Mouse (Mus musculus): ENCODE results near the gene Lrrc36. TPM values are rescaled to one million over a fixed set of nuclear protein-coding genes. Genes with fewer than 3 reads are reported as not detected.

The Lrrc36 gene
- polyA plus RNA-seq, 1 experiment from 2014 or later, result not detected

DNA sequence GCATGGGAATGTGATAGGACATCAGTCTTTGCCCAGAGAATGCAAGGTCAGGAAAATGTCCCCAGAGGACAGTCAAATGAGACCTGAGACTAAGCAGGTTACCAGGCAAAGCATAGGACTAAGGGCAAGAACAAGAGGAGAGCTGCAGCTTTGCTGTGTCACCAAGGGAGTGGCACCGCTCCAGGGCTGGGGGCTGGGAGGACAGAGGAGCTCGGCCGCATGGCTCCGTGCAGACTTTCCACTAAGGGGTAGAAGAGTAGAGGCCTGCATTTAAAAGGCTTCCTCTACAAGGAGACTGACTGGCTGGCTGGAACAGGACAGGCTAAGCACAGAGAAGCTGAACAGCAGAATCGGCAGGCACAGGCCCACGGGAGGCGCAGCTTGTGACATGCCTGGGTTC is 51.2 kb downstream of the Lrrc36 start:
- no peak overlapping the region for H3K4me2 ChIP-seq (ENCODE audit: low read depth, severe bottlenecking)
- no peak overlapping the region for H3K27ac ChIP-seq (replicated peaks; ENCODE audit: low read depth, low read length)
- H3K9me3 ChIP-seq (ENCODE audit: control insufficient read depth, low read length), result no peaks in the 10 kb centered on the region
- DNase-seq (ENCODE audit: low spot score) (no peak), ATAC-seq (ENCODE audit: insufficient number of reproducible peaks, low FRiP score, low TSS enrichment, low read depth) (no peak)
- no peaks in the 10 kb centered on the region for H3K27me3 ChIP-seq (ENCODE audit: control insufficient read depth, insufficient read depth, low read length)
- H3K4me1 ChIP-seq (ENCODE audit: control insufficient read depth, insufficient read depth, low read length), result peaks cover 6% of the 10 kb centered on the region; the same call in 1 of the 2 replicates
- WGBS, result 80% methylated on average over 7 of the region's 7 CpGs
- no peaks in the 10 kb centered on the region for H3K36me3 ChIP-seq (ENCODE audit: control insufficient read depth, insufficient read depth, low read length)
- H3K9ac ChIP-seq (ENCODE audit: low read length), result no peak overlapping the region
- no peak overlapping the region for H3K4me3 ChIP-seq (ENCODE audit: low read depth, low read length)

DNA sequence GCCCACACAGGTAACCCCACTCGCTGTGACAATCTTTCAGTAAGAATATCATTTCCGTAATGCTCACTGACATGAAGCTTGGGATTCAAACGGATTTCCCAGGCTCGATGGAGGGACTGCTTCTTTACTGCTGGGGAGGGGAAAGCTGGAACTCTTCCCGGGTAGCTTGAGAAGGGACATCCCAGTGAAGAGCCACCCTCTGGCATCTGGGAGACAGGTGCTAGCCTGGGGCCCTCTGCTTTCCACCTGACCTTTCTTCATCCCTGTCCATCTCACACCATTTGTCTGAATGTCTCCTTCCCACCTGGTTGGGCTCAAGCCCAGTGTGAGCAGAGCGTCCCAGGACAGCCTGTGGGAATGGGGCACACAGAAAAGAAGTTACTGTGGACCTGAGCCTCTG is 52.9 kb downstream of the Lrrc36 start:
- H3K4me3 ChIP-seq (ENCODE audit: low read depth, low read length), result no peak overlapping the region
- H3K27ac ChIP-seq (replicated peaks; ENCODE audit: low read depth, low read length), result no peak overlapping the region
- no peak overlapping the region for H3K9ac ChIP-seq (ENCODE audit: low read length)
- H3K4me1 ChIP-seq (ENCODE audit: control insufficient read depth, insufficient read depth, low read length), result peaks cover 15% of the 10 kb centered on the region
- WGBS, result 81% methylated on average over 6 of the region's 6 CpGs
- ATAC-seq (ENCODE audit: insufficient number of reproducible peaks, low FRiP score, low TSS enrichment, low read depth), result no peak
- DNase-seq (ENCODE audit: low spot score), result no peak
- no peaks in the 10 kb centered on the region for H3K27me3 ChIP-seq (ENCODE audit: control insufficient read depth, insufficient read depth, low read length)
- H3K36me3 ChIP-seq (ENCODE audit: control insufficient read depth, insufficient read depth, low read length), result no peaks in the 10 kb centered on the region
- H3K9me3 ChIP-seq (ENCODE audit: control insufficient read depth, low read length), result no peaks in the 10 kb centered on the region
- H3K4me2 ChIP-seq (ENCODE audit: low read depth, severe bottlenecking), result no peak overlapping the region

DNA sequence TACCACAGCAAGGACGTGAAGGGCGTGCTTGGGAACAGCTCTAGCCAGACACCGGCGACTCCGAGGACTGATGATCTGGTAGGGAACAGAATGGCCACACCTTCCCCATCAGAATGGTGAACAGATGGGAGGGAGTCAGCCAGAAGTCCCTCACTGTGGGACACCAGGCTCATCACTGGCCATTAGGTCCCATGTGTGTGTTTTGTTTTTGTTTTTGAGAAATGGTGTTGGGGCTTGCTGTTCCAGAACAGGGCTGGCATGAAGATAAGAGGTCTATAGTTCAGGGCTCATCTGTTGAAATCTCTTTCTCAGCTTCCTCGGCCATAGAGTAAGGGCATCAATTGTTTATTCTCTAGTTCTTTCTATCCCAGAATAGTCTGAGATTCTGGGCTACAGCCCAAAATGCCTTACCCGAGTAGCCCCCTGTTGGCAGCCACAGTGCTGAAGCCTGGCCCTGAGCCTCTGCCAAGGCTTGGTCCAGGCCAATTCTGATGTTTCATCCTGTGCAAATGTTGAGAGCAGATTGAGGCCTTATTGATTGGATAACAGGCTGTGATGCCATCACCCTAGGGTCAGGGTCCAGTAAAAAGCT is 53.4 kb downstream of the Lrrc36 start:
- ATAC-seq (ENCODE audit: insufficient number of reproducible peaks, low FRiP score, low TSS enrichment, low read depth) (no peak), DNase-seq (ENCODE audit: low spot score) (no peak)
- Histone ChIP-seq H3K27ac (replicated peaks; ENCODE audit: low read depth, low read length) (no peak overlapping the region), H3K27me3 (ENCODE audit: control insufficient read depth, insufficient read depth, low read length) (no peaks in the 10 kb centered on the region), H3K9ac (ENCODE audit: low read length) (no peak overlapping the region), H3K36me3 (ENCODE audit: control insufficient read depth, insufficient read depth, low read length) (no peaks in the 10 kb centered on the region), H3K4me1 (ENCODE audit: control insufficient read depth, insufficient read depth, low read length) (peaks cover 15% of the 10 kb centered on the region), H3K4me2 (ENCODE audit: low read depth, severe bottlenecking) (no peak overlapping the region), H3K9me3 (ENCODE audit: control insufficient read depth, low read length) (no peaks in the 10 kb centered on the region), H3K4me3 (ENCODE audit: low read depth, low read length) (no peak overlapping the region)
- 76% methylated on average over 7 of the region's 7 CpGs for WGBS

DNA sequence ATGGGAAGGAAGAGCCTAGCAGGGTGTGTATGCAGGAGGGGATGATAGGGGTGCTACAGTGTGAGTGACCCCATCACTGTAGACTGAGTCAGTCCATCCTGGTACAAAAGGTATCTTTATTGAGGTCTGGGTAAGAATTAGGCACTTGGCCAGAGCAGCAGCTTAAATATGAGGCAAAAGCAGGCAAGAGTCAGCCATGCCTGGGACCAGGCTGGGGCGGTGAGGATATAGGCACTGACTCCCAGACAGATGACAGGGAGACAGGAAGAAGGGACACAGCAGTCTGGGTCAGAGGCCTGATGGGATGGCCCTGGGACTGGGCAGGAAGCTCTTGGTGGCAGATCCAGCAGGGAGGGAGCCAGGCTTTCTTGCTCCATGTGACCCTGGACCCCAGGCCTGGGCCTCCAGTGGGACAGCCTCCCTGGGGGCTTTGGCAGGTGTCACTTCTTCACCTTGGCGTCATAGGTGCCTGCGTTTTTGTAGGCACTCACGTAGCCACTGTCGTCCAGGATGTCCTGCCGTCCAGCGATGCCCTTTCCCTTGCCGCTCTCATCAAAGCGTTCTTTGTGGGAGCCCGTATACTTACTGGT is 54.1 kb downstream of the Lrrc36 start:
- H3K4me3 ChIP-seq (ENCODE audit: low read depth, low read length), result no peak overlapping the region
- H3K4me1 ChIP-seq (ENCODE audit: control insufficient read depth, insufficient read depth, low read length), result peaks cover 17% of the 10 kb centered on the region
- 92% methylated on average over 10 of the region's 10 CpGs for WGBS
- H3K4me2 ChIP-seq (ENCODE audit: low read depth, severe bottlenecking), result no peak overlapping the region
- peaks cover 2% of the 10 kb centered on the region; the same call in 1 of the 2 replicates for H3K27me3 ChIP-seq (ENCODE audit: control insufficient read depth, insufficient read depth, low read length)
- H3K27ac ChIP-seq (replicated peaks; ENCODE audit: low read depth, low read length), result no peak overlapping the region
- H3K9ac ChIP-seq (ENCODE audit: low read length), result no peak overlapping the region
- DNase-seq (ENCODE audit: low spot score) (no peak), ATAC-seq (ENCODE audit: insufficient number of reproducible peaks, low FRiP score, low TSS enrichment, low read depth) (no peak)
- no peaks in the 10 kb centered on the region for H3K9me3 ChIP-seq (ENCODE audit: control insufficient read depth, low read length)
- H3K36me3 ChIP-seq (ENCODE audit: control insufficient read depth, insufficient read depth, low read length), result no peaks in the 10 kb centered on the region

DNA sequence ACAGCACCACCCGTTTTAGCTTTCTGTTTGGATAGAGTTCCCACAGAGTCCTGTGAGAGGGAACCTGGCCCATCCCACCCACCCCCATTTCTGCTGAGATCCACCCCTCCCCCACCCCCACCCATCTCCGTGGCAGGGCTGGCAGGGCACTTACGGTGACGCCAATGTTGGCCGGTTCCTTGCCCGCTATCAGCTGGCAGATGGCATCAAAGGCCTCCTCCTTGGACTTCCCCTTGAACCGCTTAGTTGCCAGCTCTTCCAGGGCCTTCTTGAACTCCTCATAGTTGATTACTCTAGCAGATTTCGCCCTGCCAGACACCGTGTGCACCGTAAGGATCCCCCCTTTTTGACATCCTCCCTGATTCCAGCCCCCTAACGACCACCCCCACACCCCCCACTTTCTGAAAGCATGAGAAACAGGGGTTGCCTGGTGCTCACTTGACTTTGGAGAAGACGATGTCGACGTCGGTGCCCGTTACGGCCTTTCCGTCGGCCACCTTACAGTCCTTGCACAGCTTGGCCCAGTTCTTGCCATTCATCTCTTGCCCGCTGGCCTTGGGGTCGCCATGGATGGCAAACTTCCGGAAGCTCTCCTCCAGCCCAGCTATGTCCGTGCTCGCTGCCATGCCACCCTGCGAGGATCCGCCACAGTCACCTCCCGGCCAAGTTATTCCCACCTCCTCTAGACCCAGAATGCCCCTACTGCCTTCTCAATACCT is 54.8 kb downstream of the Lrrc36 start:
- no peaks in the 10 kb centered on the region for H3K36me3 ChIP-seq (ENCODE audit: control insufficient read depth, insufficient read depth, low read length)
- no peak overlapping the region for H3K9ac ChIP-seq (ENCODE audit: low read length)
- H3K27ac ChIP-seq (replicated peaks; ENCODE audit: low read depth, low read length), result no peak overlapping the region
- H3K4me1 ChIP-seq (ENCODE audit: control insufficient read depth, insufficient read depth, low read length), result peaks cover 22% of the 10 kb centered on the region
- no peak overlapping the region for H3K4me2 ChIP-seq (ENCODE audit: low read depth, severe bottlenecking)
- no peak overlapping the region for H3K4me3 ChIP-seq (ENCODE audit: low read depth, low read length)
- ATAC-seq (ENCODE audit: insufficient number of reproducible peaks, low FRiP score, low TSS enrichment, low read depth) (no peak), DNase-seq (ENCODE audit: low spot score) (no peak)
- peaks cover 8% of the 10 kb centered on the region for H3K27me3 ChIP-seq (ENCODE audit: control insufficient read depth, insufficient read depth, low read length)
- H3K9me3 ChIP-seq (ENCODE audit: control insufficient read depth, low read length), result no peaks in the 10 kb centered on the region
- 91% methylated on average over 27 of the region's 27 CpGs for WGBS

DNA sequence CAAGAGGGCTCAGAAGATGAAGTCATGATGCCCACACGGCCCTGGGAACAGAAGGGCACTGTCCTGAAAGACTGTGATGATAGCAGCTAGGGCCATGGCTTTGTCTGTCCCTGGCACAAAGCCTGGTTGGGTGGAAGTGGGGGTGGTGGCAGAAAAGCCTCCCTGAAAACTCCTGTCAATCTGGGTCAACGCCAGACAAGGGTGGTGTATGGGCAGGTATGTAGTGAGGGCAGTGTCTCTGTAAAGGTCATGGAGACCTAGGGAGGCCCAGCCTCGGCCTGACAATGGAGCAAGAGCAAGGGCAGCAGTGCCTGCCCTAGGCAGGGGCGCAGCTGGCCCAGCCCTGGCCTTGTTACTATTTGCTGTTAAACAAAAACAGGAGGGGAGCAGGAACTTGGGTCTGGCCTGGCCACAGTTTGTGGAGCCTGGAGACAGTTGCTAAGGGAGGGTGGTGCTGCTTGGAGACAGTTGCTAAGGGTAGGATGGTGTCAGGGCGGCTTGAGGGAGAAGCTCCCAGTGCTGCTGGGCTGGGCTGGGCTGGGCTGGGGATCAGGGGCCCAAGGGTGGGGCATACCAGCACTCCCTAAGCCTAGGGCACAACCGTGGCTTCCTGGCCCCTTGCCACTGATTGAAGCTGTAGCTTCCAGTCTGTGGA is 55.8 kb downstream of the Lrrc36 start:
- Histone ChIP-seq H3K27ac (replicated peaks; ENCODE audit: low read depth, low read length) (no peak overlapping the region), H3K9ac (ENCODE audit: low read length) (no peak overlapping the region), H3K36me3 (ENCODE audit: control insufficient read depth, insufficient read depth, low read length) (no peaks in the 10 kb centered on the region), H3K27me3 (ENCODE audit: control insufficient read depth, insufficient read depth, low read length) (peaks cover 15% of the 10 kb centered on the region), H3K4me2 (ENCODE audit: low read depth, severe bottlenecking) (no peak overlapping the region), H3K9me3 (ENCODE audit: control insufficient read depth, low read length) (no peaks in the 10 kb centered on the region), H3K4me3 (ENCODE audit: low read depth, low read length) (no peak overlapping the region), H3K4me1 (ENCODE audit: control insufficient read depth, insufficient read depth, low read length) (peaks cover 28% of the 10 kb centered on the region)
- WGBS, result 40% methylated on average over 6 of the region's 6 CpGs
- no peak for ATAC-seq (ENCODE audit: insufficient number of reproducible peaks, low FRiP score, low TSS enrichment, low read depth)
- peak; percentile 46 for DNase-seq (ENCODE audit: low spot score)

DNA sequence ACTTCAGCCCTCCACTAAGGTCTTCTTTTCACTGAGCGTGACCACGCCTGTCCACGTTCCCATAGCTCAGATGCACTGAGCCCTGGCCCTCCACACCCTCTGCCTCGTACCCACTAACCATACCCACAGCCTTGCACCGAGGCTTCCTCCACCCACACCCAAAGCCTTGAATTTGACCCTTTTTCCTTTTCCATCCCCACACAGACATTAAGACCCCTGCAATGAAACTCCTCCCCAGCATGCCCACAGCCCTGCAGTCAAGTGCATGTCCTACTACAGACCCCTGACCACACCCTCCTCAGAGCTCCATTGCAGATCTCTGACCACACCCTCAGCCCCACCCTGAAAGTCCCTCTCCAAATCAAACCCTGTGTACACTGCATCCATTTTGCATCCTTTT is 56.4 kb downstream of the Lrrc36 start:
- Histone ChIP-seq H3K9ac (ENCODE audit: low read length) (no peak overlapping the region), H3K27me3 (ENCODE audit: control insufficient read depth, insufficient read depth, low read length) (peaks cover 15% of the 10 kb centered on the region), H3K4me1 (ENCODE audit: control insufficient read depth, insufficient read depth, low read length) (peaks cover 33% of the 10 kb centered on the region), H3K4me2 (ENCODE audit: low read depth, severe bottlenecking) (no peak overlapping the region), H3K36me3 (ENCODE audit: control insufficient read depth, insufficient read depth, low read length) (no peaks in the 10 kb centered on the region), H3K27ac (replicated peaks; ENCODE audit: low read depth, low read length) (no peak overlapping the region), H3K9me3 (ENCODE audit: control insufficient read depth, low read length) (no peaks in the 10 kb centered on the region), H3K4me3 (ENCODE audit: low read depth, low read length) (no peak overlapping the region)
- DNase-seq (ENCODE audit: low spot score) (no peak), ATAC-seq (ENCODE audit: insufficient number of reproducible peaks, low FRiP score, low TSS enrichment, low read depth) (no peak)
- WGBS, result 79% methylated on average over 5 of the region's 5 CpGs

DNA sequence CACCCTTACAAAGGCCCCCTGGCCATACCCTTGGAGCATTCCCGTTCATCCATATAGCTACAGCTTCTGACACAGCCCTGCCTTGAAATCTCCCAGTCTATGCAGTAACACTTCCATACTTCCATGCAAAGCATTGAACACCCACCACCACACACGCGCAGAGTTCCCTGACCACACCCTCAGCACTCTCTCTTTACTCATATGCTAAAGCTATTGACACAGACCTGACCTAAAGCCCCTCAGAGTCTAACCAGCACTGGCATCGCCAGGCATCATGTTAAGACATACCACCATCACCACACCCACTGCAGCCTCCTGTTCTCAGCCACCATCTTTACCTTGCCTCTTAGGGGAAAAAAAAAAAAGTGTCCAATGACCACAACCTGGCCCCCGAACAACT is 56.9 kb downstream of the Lrrc36 start:
- H3K4me1 ChIP-seq (ENCODE audit: control insufficient read depth, insufficient read depth, low read length), result peaks cover 33% of the 10 kb centered on the region
- ATAC-seq (ENCODE audit: insufficient number of reproducible peaks, low FRiP score, low TSS enrichment, low read depth) (no peak), DNase-seq (ENCODE audit: low spot score) (no peak)
- 78% methylated on average over 5 of the region's 5 CpGs for WGBS
- H3K4me2 ChIP-seq (ENCODE audit: low read depth, severe bottlenecking), result no peak overlapping the region
- H3K4me3 ChIP-seq (ENCODE audit: low read depth, low read length), result no peak overlapping the region
- no peaks in the 10 kb centered on the region for H3K9me3 ChIP-seq (ENCODE audit: control insufficient read depth, low read length)
- H3K27ac ChIP-seq (replicated peaks; ENCODE audit: low read depth, low read length), result no peak overlapping the region
- H3K36me3 ChIP-seq (ENCODE audit: control insufficient read depth, insufficient read depth, low read length), result no peaks in the 10 kb centered on the region
- peaks cover 15% of the 10 kb centered on the region for H3K27me3 ChIP-seq (ENCODE audit: control insufficient read depth, insufficient read depth, low read length)
- no peak overlapping the region for H3K9ac ChIP-seq (ENCODE audit: low read length)

Data from limb, embryonic 11.5 days (tissue).